Mouse (Mus musculus) Muller cell, postnatal 12 days (primary cell): ENCODE measurements around the gene Clcnkb.

Experiments
- DNase-seq: peaks from one replicate; pipeline ENCODE4 v3.0.0-alpha.2; 2015; ENCODE audit errors: inconsistent ontology term

The Clcnkb gene

GRCm38 (mm10) chr4:141405314-141405622, 10.5 kb downstream of the Clcnkb start:
- no peak for DNase-seq

GRCm38 (mm10) chr4:141404518-141405313, 11.1 kb downstream of the Clcnkb start:
- peak; percentile 73 for DNase-seq

- no peak for DNase-seq
These were observed 15.6 kb downstream of the Clcnkb start for GRCm38 (mm10) chr4:141400171-141400570.

GRCm38 (mm10) chr4:141398545-141398944, 17.3 kb downstream of the Clcnkb start, which contains the start of gene Clcnka:
TSS of gene Clcnka (minus strand) at chr4:141398724.
- no peak for DNase-seq

GRCm38 (mm10) chr4:141397861-141398260, 18.0 kb downstream of the Clcnkb start:
- DNase-seq = no peak

GRCm38 (mm10) chr4:141394751-141395150, 21.1 kb downstream of the Clcnkb start:
- no peak for DNase-seq

- no peak for DNase-seq
These were observed 24.5 kb downstream of the Clcnkb start for GRCm38 (mm10) chr4:141391293-141391692.

GRCm38 (mm10) chr4:141389366-141390150, 26.3 kb downstream of the Clcnkb start:
- no peak for DNase-seq

- DNase-seq = no peak
These were observed 27.9 kb downstream of the Clcnkb start for GRCm38 (mm10) chr4:141387933-141388332.

GRCm38 (mm10) chr4:141387093-141387784, 28.6 kb downstream of the Clcnkb start:
- peak; percentile 70 for DNase-seq

GRCm38 (mm10) chr4:141386150-141386549, 29.7 kb downstream of the Clcnkb start:
- no peak for DNase-seq

- DNase-seq = peak; percentile 56
These were observed 30.5 kb downstream of the Clcnkb start for GRCm38 (mm10) chr4:141385275-141385674.

GRCm38 (mm10) chr4:141382406-141382805, 33.4 kb downstream of the Clcnkb start:
- peak; percentile 40 for DNase-seq

GRCm38 (mm10) chr4:141379674-141380073, 36.1 kb downstream of the Clcnkb start:
- peak; percentile 72 for DNase-seq

GRCm38 (mm10) chr4:141372426-141372825, 43.4 kb downstream of the Clcnkb start:
- no peak for DNase-seq

GRCm38 (mm10) chr4:141367997-141368791, 47.6 kb downstream of the Clcnkb start, which contains the start of gene Fam131c:
TSS of gene Fam131c (plus strand) at chr4:141368220.
- peak; percentile 66 for DNase-seq

GRCm38 (mm10) chr4:141365876-141366275, 49.9 kb downstream of the Clcnkb start:
- no peak for DNase-seq

- DNase-seq = no peak
These were observed 50.7 kb downstream of the Clcnkb start for GRCm38 (mm10) chr4:141365126-141365525.

GRCm38 (mm10) chr4:141362937-141363548, 52.8 kb downstream of the Clcnkb start:
- peak; percentile 77 for DNase-seq

GRCm38 (mm10) chr4:141360846-141361245, 55.0 kb downstream of the Clcnkb start:
- no peak for DNase-seq

GRCm38 (mm10) chr4:141359222-141359621, 56.6 kb downstream of the Clcnkb start:
- DNase-seq = no peak
